19 mouse cellular contexts compared by ENCODE assay signal in genomic region chr15:92524917-92525316, GRCm38 (mm10).
A peak's percentile ranks its signal among the peaks of the same experiment; 100 is the strongest.
DNase-seq lines count a peak whose midpoint lies in the region; ATAC-seq and TF ChIP-seq lines count a peak whose summit lies in the region.
"Had no signal": no experiment of that assay in that cellular context is flagged by ENCODE, and none has a peak within 500 bp of the region (broad histone marks: within the 10 kb centered on the region; RNA-seq: fewer than 3 reads in every experiment).

No protein-coding gene starts in this region.

- H3K27ac ChIP-seq in hindbrain, embryonic 12.5 days, result no peak overlapping the region; the same call in 1 of the 2 replicates
- H3K27ac ChIP-seq in hindbrain, embryonic 14.5 days, result no peak overlapping the region
- H3K27ac ChIP-seq in midbrain, postnatal 0 days (ENCODE audit: low read depth, low read length), result no peak overlapping the region
- no peak overlapping the region for H3K27ac ChIP-seq in midbrain, embryonic 16.5 days (ENCODE audit: low read length)
- H3K27ac ChIP-seq in hindbrain, embryonic 13.5 days, result no peak overlapping the region; the same call in 1 of the 2 replicates
- H3K27ac ChIP-seq in limb, embryonic 10.5 days, result no peak overlapping the region

- H3K4me2 ChIP-seq in hindbrain, embryonic 12.5 days (replicated peaks), result no peak overlapping the region
- H3K4me2 ChIP-seq in hindbrain, embryonic 14.5 days (replicated peaks), result no peak overlapping the region
- no peak overlapping the region for H3K4me2 ChIP-seq in midbrain, postnatal 0 days (ENCODE audit: low read depth, low read length, poor library complexity, severe bottlenecking)
- no peak overlapping the region for H3K4me2 ChIP-seq in midbrain, embryonic 16.5 days (ENCODE audit: low read length)
- H3K4me2 ChIP-seq in hindbrain, embryonic 13.5 days, result no peak overlapping the region

- no peak for TF ChIP-seq CTCF in midbrain, postnatal 0 days (IDR thresholded peaks at IDR 0.05)

- no peak for DNase-seq in hindbrain, embryonic 14.5 days (ENCODE audit: low spot score)
- peak; percentile 50 for DNase-seq in midbrain, postnatal 0 days (ENCODE audit: low spot score)
- DNase-seq in testis, postnatal 10 days (ENCODE audit: low spot score), result no peak
- DNase-seq in limb, embryonic 10.5 days (ENCODE audit: low spot score), result no peak
- DNase-seq: adrenal gland, postnatal 25 days; cerebellum, adult 9-10 months; embryo, embryonic 11 days; heart, adult 11 months; heart, postnatal 4 days; kidney, postnatal 4 days; lung, adult 18-20 months; lung, postnatal 4 days; right cerebral cortex, adult 18-20 months had no signal

- 10% methylated on average over 2 of the region's 2 CpGs for WGBS in hindbrain, embryonic 12.5 days
- 6% methylated on average over 2 of the region's 2 CpGs for WGBS in hindbrain, embryonic 14.5 days
- WGBS in midbrain, postnatal 0 days, result 27% methylated on average over 2 of the region's 2 CpGs
- WGBS in midbrain, embryonic 16.5 days, result 15% methylated on average over 2 of the region's 2 CpGs
- WGBS in hindbrain, embryonic 13.5 days, result 13% methylated on average over 2 of the region's 2 CpGs
- WGBS in limb, embryonic 10.5 days, result 12% methylated on average over 2 of the region's 2 CpGs

- no peak overlapping the region for H3K4me3 ChIP-seq in hindbrain, embryonic 12.5 days
- no peak overlapping the region for H3K4me3 ChIP-seq in hindbrain, embryonic 14.5 days (replicated peaks; ENCODE audit: low read length)
- H3K4me3 ChIP-seq in midbrain, postnatal 0 days (ENCODE audit: low read depth, low read length), result no peak overlapping the region
- H3K4me3 ChIP-seq in midbrain, embryonic 16.5 days (ENCODE audit: low read depth, low read length), result no peak overlapping the region
- no peak overlapping the region for H3K4me3 ChIP-seq in hindbrain, embryonic 13.5 days
- H3K4me3 ChIP-seq in limb, embryonic 10.5 days, result no peak overlapping the region

- no peaks in the 10 kb centered on the region for H3K36me3 ChIP-seq in hindbrain, embryonic 12.5 days
- H3K36me3 ChIP-seq in hindbrain, embryonic 14.5 days (replicated peaks; ENCODE audit: control insufficient read depth, insufficient read depth), result no peaks in the 10 kb centered on the region
- no peaks in the 10 kb centered on the region for H3K36me3 ChIP-seq in midbrain, postnatal 0 days (ENCODE audit: insufficient read depth, low read length)
- no peaks in the 10 kb centered on the region for H3K36me3 ChIP-seq in midbrain, embryonic 16.5 days (ENCODE audit: control insufficient read depth, insufficient read depth, low read length)
- H3K36me3 ChIP-seq in hindbrain, embryonic 13.5 days, result no peaks in the 10 kb centered on the region
- H3K36me3 ChIP-seq in limb, embryonic 10.5 days, result no peaks in the 10 kb centered on the region

- no peaks in the 10 kb centered on the region for H3K27me3 ChIP-seq in hindbrain, embryonic 12.5 days
- no peaks in the 10 kb centered on the region for H3K27me3 ChIP-seq in hindbrain, embryonic 14.5 days (ENCODE audit: control insufficient read depth, insufficient read depth, low read length)
- H3K27me3 ChIP-seq in midbrain, postnatal 0 days (ENCODE audit: insufficient read depth, low read length), result no peaks in the 10 kb centered on the region
- H3K27me3 ChIP-seq in midbrain, embryonic 16.5 days (ENCODE audit: control insufficient read depth, insufficient read depth, low read depth, low read length), result no peaks in the 10 kb centered on the region
- H3K27me3 ChIP-seq in hindbrain, embryonic 13.5 days, result no peaks in the 10 kb centered on the region
- H3K27me3 ChIP-seq in limb, embryonic 10.5 days (ENCODE audit: low read depth, poor library complexity, severe bottlenecking), result peaks cover 31% of the 10 kb centered on the region

- peaks cover 8% of the 10 kb centered on the region; the same call in 1 of the 2 replicates for H3K4me1 ChIP-seq in hindbrain, embryonic 12.5 days
- H3K4me1 ChIP-seq in hindbrain, embryonic 14.5 days (replicated peaks; ENCODE audit: control insufficient read depth, insufficient read depth, low read length), result peaks cover 19% of the 10 kb centered on the region
- no peaks in the 10 kb centered on the region for H3K4me1 ChIP-seq in midbrain, postnatal 0 days (ENCODE audit: insufficient read depth, low read length)
- peaks cover 14% of the 10 kb centered on the region for H3K4me1 ChIP-seq in midbrain, embryonic 16.5 days (ENCODE audit: control insufficient read depth, insufficient read depth, low read length)
- H3K4me1 ChIP-seq in hindbrain, embryonic 13.5 days (replicated peaks), result peaks cover 22% of the 10 kb centered on the region
- H3K4me1 ChIP-seq in limb, embryonic 10.5 days, result peaks cover 17% of the 10 kb centered on the region

- H3K9ac ChIP-seq in hindbrain, embryonic 12.5 days, result no peak overlapping the region
- no peak overlapping the region for H3K9ac ChIP-seq in hindbrain, embryonic 14.5 days
- no peak overlapping the region for H3K9ac ChIP-seq in midbrain, postnatal 0 days (replicated peaks; ENCODE audit: low read length, poor library complexity, severe bottlenecking)
- H3K9ac ChIP-seq in midbrain, embryonic 16.5 days (ENCODE audit: low read depth, low read length), result no peak overlapping the region
- no peak overlapping the region for H3K9ac ChIP-seq in hindbrain, embryonic 13.5 days

- ATAC-seq in hindbrain, embryonic 12.5 days (ENCODE audit: low FRiP score), result peak; percentile 56
- ATAC-seq in hindbrain, embryonic 14.5 days (ENCODE audit: low FRiP score), result no peak
- no peak for ATAC-seq in midbrain, postnatal 0 days (ENCODE audit: low FRiP score)
- no peak for ATAC-seq in midbrain, embryonic 16.5 days
- peak; percentile 73 for ATAC-seq in hindbrain, embryonic 13.5 days (ENCODE audit: low FRiP score)
- ATAC-seq: activated CD4-positive, CD25-positive, alpha-beta regulatory T cell, adult 4 months; intestine, postnatal 0 days; Patski had no signal

- H3K9me3 ChIP-seq in hindbrain, embryonic 12.5 days (replicated peaks), result peaks cover 5% of the 10 kb centered on the region; the same call in 1 of the 2 replicates
- no peaks in the 10 kb centered on the region for H3K9me3 ChIP-seq in hindbrain, embryonic 14.5 days (ENCODE audit: control insufficient read depth, low read length)
- H3K9me3 ChIP-seq in midbrain, postnatal 0 days (ENCODE audit: low read length), result no peaks in the 10 kb centered on the region
- H3K9me3 ChIP-seq in midbrain, embryonic 16.5 days (replicated peaks; ENCODE audit: control insufficient read depth, low read length, poor library complexity, severe bottlenecking), result no peaks in the 10 kb centered on the region
- peaks cover 3% of the 10 kb centered on the region; the same call in 1 of the 2 replicates for H3K9me3 ChIP-seq in hindbrain, embryonic 13.5 days
- H3K9me3 ChIP-seq in limb, embryonic 10.5 days (replicated peaks), result no peaks in the 10 kb centered on the region

Comparison
In these comparisons a context has a peak if more than half of its experiments do, and no peak if none do; other contexts are left out.
1. ATAC-seq: peak in hindbrain, embryonic 12.5 days (single experiment) and hindbrain, embryonic 13.5 days (single experiment); none in hindbrain, embryonic 14.5 days (single experiment), midbrain, postnatal 0 days (single experiment) and midbrain, embryonic 16.5 days (single experiment).